ENCODE assay signal across 12 mouse cellular contexts in genomic region chr9:61967357-61967756, GRCm38 (mm10). TPM values are rescaled to one million over a fixed set of nuclear protein-coding genes. Genes with fewer than 3 reads are reported as not detected.
A peak's percentile ranks its signal among the peaks of the same experiment; 100 is the strongest.
DNase-seq lines count a peak whose midpoint lies in the region; ATAC-seq and TF ChIP-seq lines count a peak whose summit lies in the region.
"Had no signal": no experiment of that assay in that cellular context is flagged by ENCODE, and none has a peak within 500 bp of the region (broad histone marks: within the 10 kb centered on the region; RNA-seq: fewer than 3 reads in every experiment).

No protein-coding gene starts in this region.

- no peaks in the 10 kb centered on the region for H3K27me3 ChIP-seq in hindbrain, embryonic 15.5 days
- H3K27me3 ChIP-seq in hindbrain, embryonic 13.5 days = peaks cover 11% of the 10 kb centered on the region; the same call in 1 of the 2 replicates
- no peaks in the 10 kb centered on the region for H3K27me3 ChIP-seq in splenic B cell, adult 2 months (ENCODE audit: control insufficient read depth, insufficient read depth, low read length, poor library complexity, severe bottlenecking)

- no peak overlapping the region for H3K9ac ChIP-seq in hindbrain, embryonic 15.5 days
- H3K9ac ChIP-seq in hindbrain, embryonic 13.5 days = no peak overlapping the region
- H3K9ac ChIP-seq: limb, embryonic 13.5 days had no signal

- no peak overlapping the region for H3K4me2 ChIP-seq in hindbrain, embryonic 15.5 days
- no peak overlapping the region for H3K4me2 ChIP-seq in hindbrain, embryonic 13.5 days
- H3K4me2 ChIP-seq: limb, embryonic 13.5 days had no signal

- WGBS in hindbrain, embryonic 15.5 days = 78% methylated on average over 10 of the region's 10 CpGs
- 77% methylated on average over 10 of the region's 10 CpGs for WGBS in hindbrain, embryonic 13.5 days

- no peaks in the 10 kb centered on the region for H3K36me3 ChIP-seq in hindbrain, embryonic 15.5 days
- H3K36me3 ChIP-seq in hindbrain, embryonic 13.5 days = no peaks in the 10 kb centered on the region
- H3K36me3 ChIP-seq in splenic B cell, adult 2 months (ENCODE audit: control insufficient read depth, insufficient read depth, low read length, poor library complexity, severe bottlenecking) = no peaks in the 10 kb centered on the region
- H3K36me3 ChIP-seq: limb, embryonic 13.5 days had no signal

- ATAC-seq in hindbrain, embryonic 15.5 days (ENCODE audit: low FRiP score, low read depth) = 0 out of 2 replicates have a peak, but pooled peaks have one; percentile 10
- no peak for ATAC-seq in hindbrain, embryonic 13.5 days (ENCODE audit: low FRiP score)
- ATAC-seq: inflammation-experienced regulatory T-cells, adult 6 months had no signal

- H3K9me3 ChIP-seq in hindbrain, embryonic 15.5 days = no peaks in the 10 kb centered on the region
- no peaks in the 10 kb centered on the region for H3K9me3 ChIP-seq in hindbrain, embryonic 13.5 days
- H3K9me3 ChIP-seq: limb, embryonic 13.5 days had no signal

- no peak overlapping the region for H3K4me3 ChIP-seq in hindbrain, embryonic 15.5 days
- H3K4me3 ChIP-seq in hindbrain, embryonic 13.5 days = no peak overlapping the region
- no peak overlapping the region for H3K4me3 ChIP-seq in bone marrow macrophage, adult 2 months (ENCODE audit: insufficient read depth, low read length)
- H3K4me3 ChIP-seq: limb, embryonic 13.5 days had no signal

- peak; percentile 67 for DNase-seq in right cerebral cortex, adult 18-20 months
- no peak for DNase-seq in right cerebral cortex, postnatal 4 days
- peak; percentile 22 for DNase-seq in splenic B cell, adult 2 months (ENCODE audit: low read depth, low spot score)
- DNase-seq in embryo, embryonic 10 days (ENCODE audit: low spot score) = no peak
- DNase-seq in c-Kit-positive CD71-positive TER-119-positive erythroid progenitor cells, embryonic 14.5 days (ENCODE audit: low spot score) = no peak
- DNase-seq: lung, postnatal 10 days; spleen, adult 18-20 months had no signal

- no peak overlapping the region for H3K27ac ChIP-seq in hindbrain, embryonic 15.5 days (replicated peaks)
- H3K27ac ChIP-seq in hindbrain, embryonic 13.5 days = no peak overlapping the region
- H3K27ac ChIP-seq in bone marrow macrophage, adult 2 months (ENCODE audit: insufficient read depth, low read depth, low read length) = 0 out of 2 replicates have a peak overlapping the region, but pooled peaks have one; percentile 16
- H3K27ac ChIP-seq: limb, embryonic 13.5 days had no signal

- no peak for TF ChIP-seq CTCF in bone marrow macrophage, adult 2 months (IDR thresholded peaks at IDR 0.05; ENCODE audit: low read depth, low read length)

- no peak for TF ChIP-seq POLR2A in bone marrow macrophage, adult 2 months (IDR thresholded peaks at IDR 0.05; ENCODE audit: borderline replicate concordance, low read depth, low read length)

- peaks cover 3% of the 10 kb centered on the region; the same call in 1 of the 2 replicates for H3K4me1 ChIP-seq in hindbrain, embryonic 15.5 days (replicated peaks)
- H3K4me1 ChIP-seq in hindbrain, embryonic 13.5 days (replicated peaks) = no peaks in the 10 kb centered on the region; the same call in 1 of the 2 replicates
- H3K4me1 ChIP-seq in bone marrow macrophage, adult 2 months (ENCODE audit: control insufficient read depth, insufficient read depth, low read length) = peaks cover 61% of the 10 kb centered on the region

RNA-seq across cellular contexts. Expression of gene Kif23, which starts 20.8 kb away (rescaled TPM):
- polyA plus RNA-seq in hindbrain, embryonic 15.5 days (2015; fragmentation: Nextera tagmentation; extraction: Ambion mirVana) = 20.4 and 21.6 TPM in 2 replicates
- polyA plus RNA-seq in hindbrain, embryonic 13.5 days (2015; fragmentation: Nextera tagmentation; extraction: Ambion mirVana) = 18.6 and 22.2 TPM in 2 replicates
- polyA plus RNA-seq in bone marrow macrophage, adult 2 months (2012; ENCODE audit: insufficient read depth, insufficient read length, missing spikeins) = 90.1 and 111 TPM in 2 replicates

RNA-seq across cellular contexts. Expression of gene Rplp1, which starts 53.0 kb away (rescaled TPM):
- polyA plus RNA-seq in hindbrain, embryonic 15.5 days (2015; fragmentation: Nextera tagmentation; extraction: Ambion mirVana) = 942 and 984 TPM in 2 replicates
- 917 and 923 TPM in 2 replicates for polyA plus RNA-seq in hindbrain, embryonic 13.5 days (2015; fragmentation: Nextera tagmentation; extraction: Ambion mirVana)
- polyA plus RNA-seq in bone marrow macrophage, adult 2 months (2012; ENCODE audit: insufficient read depth, insufficient read length, missing spikeins) = 2,962 and 2,986 TPM in 2 replicates

RNA-seq across cellular contexts. Expression of gene Paqr5, which starts 59.3 kb away (rescaled TPM):
- polyA plus RNA-seq in hindbrain, embryonic 15.5 days (2015; fragmentation: Nextera tagmentation; extraction: Ambion mirVana) = 0.18 and 0.26 TPM in 2 replicates
- polyA plus RNA-seq in hindbrain, embryonic 13.5 days (2015; fragmentation: Nextera tagmentation; extraction: Ambion mirVana) = 0.36 and 0.38 TPM in 2 replicates
- polyA plus RNA-seq in bone marrow macrophage, adult 2 months (2012; ENCODE audit: insufficient read depth, insufficient read length, missing spikeins) = 0.36 TPM in 1 of 2 replicates, not detected in the other

Comparison
In these comparisons a context has a peak if more than half of its experiments do, and no peak if none do; other contexts are left out.
1. DNase-seq: peak in right cerebral cortex, adult 18-20 months (single experiment) and splenic B cell, adult 2 months (single experiment); none in right cerebral cortex, postnatal 4 days (single experiment), embryo, embryonic 10 days (single experiment) and c-Kit-positive CD71-positive TER-119-positive erythroid progenitor cells, embryonic 14.5 days (single experiment).